ENCODE assay signal across 19 mouse cellular contexts in genomic region chr14:105262923-105263322, GRCm38 (mm10). TPM values are rescaled to one million over a fixed set of nuclear protein-coding genes. Genes with fewer than 3 reads are reported as not detected.
DNase-seq lines count a peak whose midpoint lies in the region; ATAC-seq and TF ChIP-seq lines count a peak whose summit lies in the region.
"Had no signal": no experiment of that assay in that cellular context is flagged by ENCODE, and none has a peak within 500 bp of the region (broad histone marks: within the 10 kb centered on the region; RNA-seq: fewer than 3 reads in every experiment).

No protein-coding gene starts in this region.

- no peaks in the 10 kb centered on the region for H3K9me3 ChIP-seq in kidney, embryonic 16.5 days (ENCODE audit: low read length)
- H3K9me3 ChIP-seq in kidney, postnatal 0 days (replicated peaks; ENCODE audit: low read length) = no peaks in the 10 kb centered on the region
- no peaks in the 10 kb centered on the region for H3K9me3 ChIP-seq in heart, embryonic 12.5 days (replicated peaks)
- H3K9me3 ChIP-seq: forebrain, embryonic 10.5 days; heart, embryonic 10.5 days; neural tube, embryonic 12.5 days had no signal

- no peaks in the 10 kb centered on the region for H3K36me3 ChIP-seq in kidney, embryonic 16.5 days (ENCODE audit: insufficient read depth, low read length)
- no peaks in the 10 kb centered on the region for H3K36me3 ChIP-seq in kidney, postnatal 0 days (ENCODE audit: insufficient read depth, low read length)
- H3K36me3 ChIP-seq in small intestine, adult 2 months (ENCODE audit: control insufficient read depth, insufficient read depth, low read length) = no peaks in the 10 kb centered on the region
- no peaks in the 10 kb centered on the region for H3K36me3 ChIP-seq in heart, embryonic 12.5 days
- H3K36me3 ChIP-seq: forebrain, embryonic 10.5 days; heart, embryonic 10.5 days; neural tube, embryonic 12.5 days had no signal

- CTCF ChIA-PET in Patski (lab: Charles Lee) = interaction anchor here (1.2 to 1.5 kb wide), 2 partner anchors 31 to 33 kb away, joined by 3 read pairs; no protein-coding TSS in a partner anchor

- H3K4me3 ChIP-seq in kidney, embryonic 16.5 days (ENCODE audit: low read length) = no peak overlapping the region
- no peak overlapping the region for H3K4me3 ChIP-seq in kidney, postnatal 0 days (replicated peaks; ENCODE audit: low read depth, low read length)
- H3K4me3 ChIP-seq in small intestine, adult 2 months (ENCODE audit: low read depth, low read length) = no peak overlapping the region
- no peak overlapping the region for H3K4me3 ChIP-seq in heart, embryonic 12.5 days
- H3K4me3 ChIP-seq: forebrain, embryonic 10.5 days; heart, embryonic 10.5 days; neural tube, embryonic 12.5 days had no signal

- H3K27me3 ChIP-seq in kidney, embryonic 16.5 days (ENCODE audit: insufficient read depth, low read length) = no peaks in the 10 kb centered on the region
- no peaks in the 10 kb centered on the region for H3K27me3 ChIP-seq in Patski
- H3K27me3 ChIP-seq in kidney, postnatal 0 days (ENCODE audit: insufficient read depth, low read length) = no peaks in the 10 kb centered on the region
- no peaks in the 10 kb centered on the region for H3K27me3 ChIP-seq in small intestine, adult 2 months (ENCODE audit: control insufficient read depth, insufficient read depth, low read length)
- H3K27me3 ChIP-seq in heart, embryonic 12.5 days (replicated peaks) = no peaks in the 10 kb centered on the region
- H3K27me3 ChIP-seq: CH12.LX; neural tube, embryonic 12.5 days had no signal

- 61% methylated on average over 5 of the region's 5 CpGs for WGBS in kidney, embryonic 16.5 days
- 53% methylated on average over 5 of the region's 5 CpGs for WGBS in kidney, postnatal 0 days
- WGBS in small intestine, adult 2 months = 25% methylated on average over 5 of the region's 5 CpGs
- 77% methylated on average over 5 of the region's 5 CpGs for WGBS in heart, embryonic 12.5 days

- H3K9ac ChIP-seq in kidney, embryonic 16.5 days (replicated peaks; ENCODE audit: low read length) = no peak overlapping the region
- no peak overlapping the region for H3K9ac ChIP-seq in kidney, postnatal 0 days (ENCODE audit: low read depth, low read length)
- H3K9ac ChIP-seq in heart, embryonic 12.5 days = no peak overlapping the region
- H3K9ac ChIP-seq: forebrain, postnatal 0 days; neural tube, embryonic 12.5 days had no signal

- POLR2A ChIA-PET in Patski (lab: Charles Lee) = interaction anchor here (0.7 kb wide), 1 partner anchor 12 kb away, joined by 3 read pairs; no protein-coding TSS in a partner anchor

- in situ Hi-C loops in Patski (cut with MboI; ENCODE audit: low pct_unique_long_range_greater_than_20kb) = no loop called here

- H3K4me1 ChIP-seq in kidney, embryonic 16.5 days (ENCODE audit: insufficient read depth, low read length) = peaks cover 16% of the 10 kb centered on the region; the same call in 1 of the 2 replicates
- no peaks in the 10 kb centered on the region for H3K4me1 ChIP-seq in kidney, postnatal 0 days (replicated peaks; ENCODE audit: insufficient read depth, low read length)
- H3K4me1 ChIP-seq in small intestine, adult 2 months (ENCODE audit: control insufficient read depth, insufficient read depth, insufficient read length, low read length) = peaks cover 9% of the 10 kb centered on the region
- H3K4me1 ChIP-seq in heart, embryonic 12.5 days (replicated peaks) = peaks cover 20% of the 10 kb centered on the region
- H3K4me1 ChIP-seq: neural tube, embryonic 12.5 days had no signal

- TF ChIP-seq POLR2A in small intestine, adult 2 months (IDR thresholded peaks at IDR 0.05; ENCODE audit: low read depth, low read length) = no peak

- no peak overlapping the region for H3K4me2 ChIP-seq in kidney, embryonic 16.5 days (replicated peaks; ENCODE audit: low read depth, low read length)
- H3K4me2 ChIP-seq in kidney, postnatal 0 days (ENCODE audit: low read length) = no peak overlapping the region
- H3K4me2 ChIP-seq in heart, embryonic 12.5 days = no peak overlapping the region
- H3K4me2 ChIP-seq: midbrain, embryonic 11.5 days; neural tube, embryonic 12.5 days had no signal

- no peak for ATAC-seq in kidney, embryonic 16.5 days (ENCODE audit: low FRiP score, low TSS enrichment)
- ATAC-seq in Patski = peak; percentile 28
- peak; percentile 51 for ATAC-seq in kidney, postnatal 0 days (replicated peaks; ENCODE audit: low FRiP score, low read depth)
- no peak for ATAC-seq in heart, embryonic 12.5 days (ENCODE audit: insufficient number of reproducible peaks, low FRiP score)
- ATAC-seq: forebrain, postnatal 0 days had no signal

- DNase-seq in kidney, adult 9 months = peak; percentile 81
- no peak for DNase-seq in Patski (ENCODE audit: low read depth, low spot score)
- no peak for DNase-seq in kidney, postnatal 0 days (ENCODE audit: low spot score)
- no peak for DNase-seq in right cerebral cortex, postnatal 14 days
- no peak for DNase-seq in frontal cortex, postnatal 25 days (ENCODE audit: low spot score in 2 of 2)
- DNase-seq: cerebellum, adult 2 months; cerebellum, postnatal 36 days; forebrain, postnatal 0 days; heart, postnatal 10 days; layer of hippocampus, postnatal 36 days; spleen, adult 18-20 months had no signal

- H3K27ac ChIP-seq in kidney, embryonic 16.5 days (ENCODE audit: low read length) = no peak overlapping the region
- H3K27ac ChIP-seq in kidney, postnatal 0 days = peak overlapping the region; percentile 25; the same call in 1 of the 2 replicates
- H3K27ac ChIP-seq in small intestine, adult 2 months (ENCODE audit: insufficient read depth, low read depth, low read length) = peak overlapping the region; percentile 74
- H3K27ac ChIP-seq in heart, embryonic 12.5 days (ENCODE audit: poor library complexity, severe bottlenecking) = no peak overlapping the region
- H3K27ac ChIP-seq: forebrain, embryonic 10.5 days; heart, embryonic 10.5 days; neural tube, embryonic 12.5 days had no signal

- TF ChIP-seq CTCF in Patski (IDR thresholded peaks at IDR 0.05) = no peak
- no peak for TF ChIP-seq CTCF in kidney, postnatal 0 days (IDR thresholded peaks at IDR 0.05; ENCODE audit: low read depth)
- no peak for TF ChIP-seq CTCF in small intestine, adult 2 months (IDR thresholded peaks at IDR 0.05; ENCODE audit: extremely low read depth, insufficient read length, insufficient replicate concordance, low read depth, low read length)

RNA-seq across cellular contexts. Expression of gene Ndfip2, which starts 4.5 kb away (rescaled TPM):
- 69.6 and 69.9 TPM in 2 replicates for polyA plus RNA-seq in kidney, embryonic 16.5 days (2015; fragmentation: Nextera tagmentation; extraction: Ambion mirVana)
- 88.4 TPM for polyA plus RNA-seq in Patski (2021)
- polyA plus RNA-seq in kidney, postnatal 0 days (2015; fragmentation: Nextera tagmentation; extraction: Ambion mirVana) = 96.7 and 99.0 TPM in 2 replicates
- 77.6 and 208 TPM in 2 replicates for polyA plus RNA-seq in small intestine, adult 2 months (2012; rRNA removed)
- polyA plus RNA-seq in heart, embryonic 12.5 days (2016; fragmentation: Nextera tagmentation; extraction: Ambion mirVana) = 57.4 and 61.1 TPM in 2 replicates

Comparison
In these comparisons a context has a peak if more than half of its experiments do, and no peak if none do; other contexts are left out.
1. ATAC-seq: peak in Patski (single experiment) and kidney, postnatal 0 days (single experiment); none in kidney, embryonic 16.5 days (single experiment) and heart, embryonic 12.5 days (single experiment).
2. H3K27ac ChIP-seq: peak in kidney, postnatal 0 days (single experiment) and small intestine, adult 2 months (single experiment); none in kidney, embryonic 16.5 days (single experiment) and heart, embryonic 12.5 days (single experiment).